In the genomic region with DNA sequence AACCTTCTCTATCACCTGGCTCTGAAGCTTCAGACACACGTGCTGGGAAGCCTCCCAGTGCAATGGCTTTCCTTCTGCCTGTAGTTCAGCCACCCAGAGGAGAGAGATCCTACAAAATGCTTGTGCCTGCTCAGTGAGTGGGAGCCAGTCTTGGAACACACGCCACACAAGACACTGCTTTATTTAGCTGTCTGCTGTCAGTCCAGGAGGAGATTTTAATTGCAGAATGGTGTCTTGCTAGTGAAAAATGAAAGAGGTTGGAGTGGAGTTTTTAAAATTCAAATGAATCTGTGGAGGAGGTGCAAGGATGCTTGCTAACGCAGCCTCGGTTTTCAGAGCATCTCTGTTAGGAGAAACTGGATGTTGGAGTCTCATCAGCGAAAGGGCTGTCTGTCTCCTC, we compare ENCODE assay signal across 19 mouse cellular contexts. TPM values are rescaled to one million over a fixed set of nuclear protein-coding genes. Genes with fewer than 3 reads are reported as not detected.
DNase-seq lines count a peak whose midpoint lies in the region; ATAC-seq lines count a peak whose summit lies in the region.
"Had no signal": no experiment of that assay in that cellular context is flagged by ENCODE, and none has a peak within 500 bp of the region (broad histone marks: within the 10 kb centered on the region; RNA-seq: fewer than 3 reads in every experiment).

No protein-coding gene starts in this region.

- no peak overlapping the region for H3K27ac ChIP-seq in embryonic facial prominence, embryonic 10.5 days (replicated peaks)
- no peak overlapping the region for H3K27ac ChIP-seq in heart, embryonic 12.5 days (ENCODE audit: poor library complexity, severe bottlenecking)
- H3K27ac ChIP-seq: gastrocnemius, adult 2 months; hindbrain, embryonic 15.5 days; midbrain, embryonic 12.5 days had no signal

- no peaks in the 10 kb centered on the region for H3K36me3 ChIP-seq in embryonic facial prominence, embryonic 10.5 days (replicated peaks)
- H3K36me3 ChIP-seq in heart, embryonic 12.5 days, result no peaks in the 10 kb centered on the region
- H3K36me3 ChIP-seq: hindbrain, embryonic 15.5 days; midbrain, embryonic 12.5 days had no signal

- no peak overlapping the region for H3K9ac ChIP-seq in heart, embryonic 12.5 days
- H3K9ac ChIP-seq: hindbrain, embryonic 15.5 days; liver, postnatal 0 days; midbrain, embryonic 12.5 days had no signal

- no peak for ATAC-seq in heart, embryonic 12.5 days (ENCODE audit: insufficient number of reproducible peaks, low FRiP score)
- ATAC-seq: liver, postnatal 0 days had no signal

- 85% methylated on average over 5 of the region's 5 CpGs for WGBS in embryonic facial prominence, embryonic 10.5 days
- WGBS in heart, embryonic 12.5 days, result 64% methylated on average over 5 of the region's 5 CpGs

- H3K9me3 ChIP-seq in embryonic facial prominence, embryonic 10.5 days, result no peaks in the 10 kb centered on the region
- no peaks in the 10 kb centered on the region for H3K9me3 ChIP-seq in heart, embryonic 12.5 days (replicated peaks)
- H3K9me3 ChIP-seq: hindbrain, embryonic 15.5 days; midbrain, embryonic 12.5 days had no signal

- peak; percentile 91 for DNase-seq in brain, adult 2 months (ENCODE audit: low read depth, low spot score)
- peak; percentile 18 for DNase-seq in brain, embryonic 18.5 days (ENCODE audit: low read depth, low spot score)
- peak; percentile 18 for DNase-seq in layer of hippocampus, adult 9-10 months (ENCODE audit: low spot score)
- peak; percentile 55 to 70 for DNase-seq in right cerebral cortex, adult 2 months (ENCODE audit: low spot score in 2 of 2)
- DNase-seq in embryonic facial prominence, embryonic 10.5 days (ENCODE audit: low spot score), result no peak
- DNase-seq in kidney, postnatal 4 days, result no peak
- DNase-seq: adrenal gland, postnatal 10 days; cerebellum, postnatal 10 days; gastrocnemius, adult 2 months; heart, adult 11 months; heart, postnatal 10 days; kidney, adult 8-10 months; kidney, postnatal 36 days; liver, postnatal 0 days; lung, postnatal 36 days; thymus, postnatal 14 days had no signal

- H3K4me3 ChIP-seq in embryonic facial prominence, embryonic 10.5 days, result no peak overlapping the region
- H3K4me3 ChIP-seq in heart, embryonic 12.5 days, result no peak overlapping the region
- H3K4me3 ChIP-seq: gastrocnemius, adult 2 months; hindbrain, embryonic 15.5 days; midbrain, embryonic 12.5 days had no signal

- no peaks in the 10 kb centered on the region for H3K27me3 ChIP-seq in embryonic facial prominence, embryonic 10.5 days (replicated peaks; ENCODE audit: low read depth, poor library complexity, severe bottlenecking)
- H3K27me3 ChIP-seq in heart, embryonic 12.5 days (replicated peaks), result no peaks in the 10 kb centered on the region
- H3K27me3 ChIP-seq: hindbrain, embryonic 15.5 days; midbrain, embryonic 12.5 days had no signal

- no peak overlapping the region for H3K4me2 ChIP-seq in heart, embryonic 12.5 days
- H3K4me2 ChIP-seq: hindbrain, embryonic 15.5 days; midbrain, embryonic 12.5 days had no signal

- H3K4me1 ChIP-seq in embryonic facial prominence, embryonic 10.5 days, result no peaks in the 10 kb centered on the region
- H3K4me1 ChIP-seq in heart, embryonic 12.5 days (replicated peaks), result no peaks in the 10 kb centered on the region
- H3K4me1 ChIP-seq: hindbrain, embryonic 15.5 days; midbrain, embryonic 12.5 days had no signal

RNA-seq across cellular contexts. Expression of a gene that starts 29.9 kb away (rescaled TPM):
- 1.2 and 1.3 TPM in 2 replicates for polyA plus RNA-seq in embryonic facial prominence, embryonic 10.5 days (2016; fragmentation: Nextera tagmentation; extraction: Ambion mirVana)
- 14.1 and 14.8 TPM in 2 replicates for polyA plus RNA-seq in heart, embryonic 12.5 days (2016; fragmentation: Nextera tagmentation; extraction: Ambion mirVana)
- polyA plus RNA-seq: liver, postnatal 0 days had no signal

Comparison
In these comparisons a context has a peak if more than half of its experiments do, and no peak if none do; other contexts are left out.
1. DNase-seq: peak in brain, adult 2 months (single experiment), brain, embryonic 18.5 days (single experiment), layer of hippocampus, adult 9-10 months (single experiment) and right cerebral cortex, adult 2 months (2 of 2); none in embryonic facial prominence, embryonic 10.5 days (single experiment) and kidney, postnatal 4 days (0 of 2).